Mouse (Mus musculus): ENCODE measurements around the gene Dnajc4. TPM values are rescaled to one million over a fixed set of nuclear protein-coding genes. Genes with fewer than 3 reads are reported as not detected.
A peak's percentile ranks its signal among the peaks of the same experiment; 100 is the strongest.

Gene Dnajc4
- polyA plus RNA-seq, 1 experiment from 2014 or later, result 23.0 TPM

DNA sequence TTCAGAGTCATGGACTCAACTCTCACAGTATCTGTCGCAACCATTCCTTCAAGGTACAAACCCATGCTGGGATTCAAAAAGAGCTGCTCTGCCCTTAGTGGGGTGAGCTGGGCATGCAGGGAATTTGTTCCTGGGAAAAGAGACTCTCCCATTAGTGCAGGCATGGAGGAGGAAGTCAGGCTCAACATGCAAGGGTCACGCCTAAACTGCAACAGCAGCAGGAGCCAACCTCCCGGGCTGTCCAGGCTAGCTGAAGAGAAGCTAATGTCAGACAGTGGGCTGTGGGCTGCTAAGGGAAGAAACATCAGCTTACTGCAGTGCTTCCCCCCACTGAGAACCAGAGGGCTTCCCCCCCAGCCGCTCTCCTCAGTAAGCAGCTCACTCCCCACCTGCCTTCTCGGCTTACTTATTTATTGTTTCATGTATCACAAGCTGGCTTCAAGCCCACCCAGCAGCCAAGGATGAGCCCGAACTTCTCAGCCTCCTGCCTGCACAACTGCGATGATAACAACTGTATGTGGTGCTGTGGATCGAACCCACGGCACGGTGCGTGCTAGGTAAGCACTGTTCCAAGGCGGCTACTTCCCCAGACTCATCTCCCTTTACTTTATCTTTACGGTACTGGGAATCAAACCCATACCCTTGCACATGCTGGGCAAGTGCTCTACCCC lies 20.0 kb downstream of the Dnajc4 start:
- peaks cover 71% of the 10 kb centered on the region for H3K4me1 ChIP-seq
- WGBS, result 76% methylated on average over 13 of the region's 13 CpGs
- no peak overlapping the region for H3K4me3 ChIP-seq
- no peaks in the 10 kb centered on the region for H3K27me3 ChIP-seq
- ATAC-seq (ENCODE audit: insufficient number of reproducible peaks, insufficient read depth, low FRiP score, low TSS enrichment, low read depth), result no peak
- no peak overlapping the region for H3K9ac ChIP-seq
- H3K27ac ChIP-seq, result no peak overlapping the region
- no peak overlapping the region for H3K4me2 ChIP-seq
- H3K9me3 ChIP-seq, result no peaks in the 10 kb centered on the region
- peaks cover 7% of the 10 kb centered on the region for H3K36me3 ChIP-seq

DNA sequence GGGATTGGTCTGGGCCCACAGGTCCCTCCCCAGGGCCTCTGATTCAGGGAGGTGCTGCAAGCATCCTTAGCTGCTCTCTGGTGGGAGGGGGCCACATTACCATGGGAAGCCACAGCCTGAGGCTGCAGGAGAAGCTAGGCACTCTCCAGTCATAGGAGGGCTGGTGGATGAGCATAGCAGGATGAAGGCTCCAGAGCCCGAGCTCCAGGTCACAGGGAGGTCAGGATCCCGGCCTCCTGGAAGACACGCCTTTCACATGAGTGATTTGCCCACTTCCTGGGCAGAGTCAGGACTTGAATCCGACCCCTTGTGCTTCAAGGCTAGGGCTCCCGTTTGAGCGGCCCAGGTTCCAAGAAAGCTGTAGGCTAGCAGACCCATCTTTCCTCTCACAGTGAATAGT lies 20.7 kb downstream of the Dnajc4 start:
- Histone ChIP-seq H3K36me3 (peaks cover 7% of the 10 kb centered on the region; the same call in 1 of the 2 replicates), H3K27ac (peak overlapping the region; percentile 11; the same call in 1 of the 2 replicates), H3K4me2 (no peak overlapping the region), H3K9ac (peak overlapping the region; percentile 41; the same call in 1 of the 2 replicates), H3K9me3 (no peaks in the 10 kb centered on the region), H3K4me1 (peaks cover 65% of the 10 kb centered on the region), H3K27me3 (no peaks in the 10 kb centered on the region), H3K4me3 (no peak overlapping the region)
- no peak for ATAC-seq (ENCODE audit: insufficient number of reproducible peaks, insufficient read depth, low FRiP score, low TSS enrichment, low read depth)
- WGBS, result 24% methylated on average over 6 of the region's 6 CpGs

DNA sequence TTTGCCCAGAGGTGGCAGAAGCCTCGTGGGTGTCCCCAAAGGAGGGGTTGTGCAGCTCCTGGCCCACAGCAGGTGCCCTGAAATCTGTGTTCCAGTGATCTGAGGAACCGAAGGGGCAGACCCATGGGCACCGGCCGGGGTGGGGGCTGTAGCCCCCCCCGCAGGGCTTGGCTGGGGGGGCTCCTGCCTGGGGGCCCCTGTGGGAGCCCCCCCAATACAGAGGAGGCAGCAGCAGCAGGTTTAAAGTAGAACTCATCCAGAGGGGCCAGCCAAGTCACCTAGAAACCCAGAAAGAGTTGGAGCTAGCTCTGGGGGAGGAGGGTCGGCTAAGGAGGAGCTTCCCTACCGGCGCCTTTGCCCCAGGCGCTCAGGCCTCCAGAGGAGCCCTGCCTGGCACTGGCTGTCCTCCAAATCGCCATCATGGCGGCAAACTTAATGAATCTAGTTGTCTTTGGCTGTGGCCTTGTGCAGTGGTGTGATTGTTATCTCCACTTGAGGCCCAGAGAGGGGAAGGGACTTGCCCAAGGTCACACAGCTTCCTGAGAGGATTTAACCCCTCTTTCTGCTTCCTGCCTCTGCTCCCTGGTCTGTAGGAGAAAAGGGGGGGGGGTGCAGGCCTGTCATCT lies 21.8 kb downstream of the Dnajc4 start:
- H3K9me3 ChIP-seq, result no peaks in the 10 kb centered on the region
- 18% methylated on average over 11 of the region's 11 CpGs for WGBS
- no peak for ATAC-seq (ENCODE audit: insufficient number of reproducible peaks, insufficient read depth, low FRiP score, low TSS enrichment, low read depth)
- peak overlapping the region; percentile 69 for H3K4me3 ChIP-seq
- no peaks in the 10 kb centered on the region for H3K27me3 ChIP-seq
- peaks cover 16% of the 10 kb centered on the region for H3K36me3 ChIP-seq
- peak overlapping the region; percentile 81; the same call in 1 of the 2 replicates for H3K9ac ChIP-seq
- peak overlapping the region; percentile 83 for H3K4me2 ChIP-seq
- peaks cover 55% of the 10 kb centered on the region for H3K4me1 ChIP-seq
- H3K27ac ChIP-seq, result no peak overlapping the region

DNA sequence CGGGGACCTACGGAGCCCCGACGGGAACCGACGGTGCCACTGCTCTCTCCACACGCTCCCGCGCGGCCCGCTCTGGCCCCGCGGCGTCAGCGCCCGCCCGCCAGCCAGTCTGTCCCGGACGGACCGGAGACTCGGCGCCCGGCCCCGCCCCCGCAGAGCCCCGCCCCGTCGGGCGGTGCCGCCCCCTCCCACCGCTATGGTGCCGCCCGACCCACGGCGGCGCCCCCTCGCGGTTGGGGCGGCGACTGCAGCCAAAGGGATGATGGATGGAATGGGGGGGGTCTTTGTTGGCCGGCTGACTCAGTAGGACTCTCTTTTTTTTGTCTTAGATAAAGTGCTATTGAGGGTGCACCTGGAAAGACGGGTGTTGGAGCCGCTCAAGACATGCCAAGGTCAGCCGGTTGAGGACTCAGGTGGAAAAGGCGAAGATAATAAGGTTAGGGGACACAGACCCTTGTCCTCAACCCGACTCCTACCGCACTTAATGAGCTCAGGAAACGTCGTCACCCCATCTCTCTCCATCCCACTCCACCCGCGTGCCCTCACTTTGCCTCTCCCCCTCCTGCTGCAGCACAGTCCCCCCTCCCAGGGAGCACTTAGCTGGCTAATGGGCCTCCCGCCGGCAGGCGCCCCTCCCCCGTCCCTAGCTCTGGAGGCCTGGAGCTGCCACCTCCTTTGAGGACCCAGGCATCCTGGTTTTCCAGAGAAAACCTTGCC lies 22.5 kb downstream of the Dnajc4 start:
- Histone ChIP-seq H3K27me3 (no peaks in the 10 kb centered on the region), H3K36me3 (peaks cover 23% of the 10 kb centered on the region), H3K4me3 (peak overlapping the region; percentile 69), H3K9me3 (no peaks in the 10 kb centered on the region), H3K4me1 (peaks cover 55% of the 10 kb centered on the region), H3K4me2 (peak overlapping the region; percentile 83), H3K27ac (peak overlapping the region; percentile 57), H3K9ac (peak overlapping the region; percentile 81)
- peak; percentile 46 for ATAC-seq (ENCODE audit: insufficient number of reproducible peaks, insufficient read depth, low FRiP score, low TSS enrichment, low read depth)
- under 1% methylated on average over 52 of the region's 55 CpGs for whole genome bisulfite sequencing

DNA sequence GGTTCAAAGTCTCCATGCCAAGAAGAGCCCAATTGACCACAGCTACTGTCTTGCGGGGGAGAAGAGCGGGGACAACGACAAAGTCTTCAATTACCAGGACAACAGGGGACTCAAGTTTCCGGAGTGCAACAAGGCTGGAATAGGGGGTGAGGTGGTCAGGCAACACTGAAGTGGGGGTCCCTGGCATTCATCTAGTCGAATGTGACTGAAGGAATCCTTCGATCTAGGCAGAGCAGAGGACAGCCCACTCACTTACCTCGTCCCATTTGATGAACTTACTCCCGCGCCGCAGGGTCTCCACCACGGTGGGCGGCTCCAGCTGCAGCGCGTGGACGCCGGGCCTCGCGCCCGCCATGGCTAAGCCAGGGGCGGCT lies 23.1 kb downstream of the Dnajc4 start:
- Histone ChIP-seq H3K9ac (peak overlapping the region; percentile 81), H3K4me3 (peak overlapping the region; percentile 69), H3K36me3 (peaks cover 29% of the 10 kb centered on the region), H3K27me3 (no peaks in the 10 kb centered on the region), H3K4me1 (peaks cover 55% of the 10 kb centered on the region), H3K27ac (peak overlapping the region; percentile 57), H3K9me3 (no peaks in the 10 kb centered on the region), H3K4me2 (peak overlapping the region; percentile 83)
- WGBS, result under 1% methylated on average over 20 of the region's 20 CpGs
- ATAC-seq (ENCODE audit: insufficient number of reproducible peaks, insufficient read depth, low FRiP score, low TSS enrichment, low read depth), result peak; percentile 10; the same call in 1 of the 2 replicates

DNA sequence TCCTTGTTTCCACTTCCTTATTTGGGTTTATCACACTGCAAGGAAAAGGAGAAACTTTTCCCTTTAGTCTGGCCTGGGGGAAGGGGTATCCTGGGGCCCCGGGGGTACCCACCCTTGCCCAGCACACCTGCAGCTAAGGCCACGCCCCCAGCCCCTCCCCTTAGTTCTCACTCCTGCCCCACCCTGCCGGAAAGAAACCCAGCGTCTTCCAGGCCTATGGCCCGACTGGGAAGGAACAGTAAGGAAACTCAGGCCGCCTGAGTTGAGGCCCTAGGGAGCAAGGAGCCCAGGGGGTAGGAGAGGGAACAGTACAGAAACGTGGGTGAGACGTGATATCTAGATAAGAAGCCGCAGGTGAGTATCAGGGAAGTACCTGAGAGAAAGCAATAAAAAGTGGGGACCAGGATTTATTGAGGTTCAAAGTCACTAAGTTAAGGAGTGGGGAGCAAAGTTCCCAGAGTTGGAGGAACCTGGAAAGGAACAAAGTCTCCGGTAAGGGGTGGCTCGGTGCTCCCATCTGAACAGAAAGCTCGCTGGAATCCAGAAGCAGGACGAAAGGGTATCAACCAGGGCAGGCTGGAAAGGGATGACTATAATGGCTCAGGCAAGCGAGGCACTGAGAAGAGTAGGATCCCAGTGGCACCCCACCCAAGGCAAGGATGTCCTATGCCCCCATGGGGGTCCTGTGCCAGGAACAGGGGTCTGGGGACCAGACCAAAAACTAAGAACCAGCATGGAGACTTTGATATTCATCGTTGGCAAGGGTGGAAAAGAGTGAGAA lies 23.7 kb downstream of the Dnajc4 start:
- Histone ChIP-seq H3K36me3 (peaks cover 32% of the 10 kb centered on the region), H3K9ac (peak overlapping the region; percentile 81), H3K9me3 (no peaks in the 10 kb centered on the region), H3K4me2 (peak overlapping the region; percentile 83), H3K4me1 (peaks cover 50% of the 10 kb centered on the region), H3K27ac (peak overlapping the region; percentile 57; the same call in 1 of the 2 replicates), H3K4me3 (peak overlapping the region; percentile 69), H3K27me3 (no peaks in the 10 kb centered on the region)
- WGBS, result 10% methylated on average over 15 of the region's 15 CpGs
- ATAC-seq (ENCODE audit: insufficient number of reproducible peaks, insufficient read depth, low FRiP score, low TSS enrichment, low read depth), result no peak

DNA sequence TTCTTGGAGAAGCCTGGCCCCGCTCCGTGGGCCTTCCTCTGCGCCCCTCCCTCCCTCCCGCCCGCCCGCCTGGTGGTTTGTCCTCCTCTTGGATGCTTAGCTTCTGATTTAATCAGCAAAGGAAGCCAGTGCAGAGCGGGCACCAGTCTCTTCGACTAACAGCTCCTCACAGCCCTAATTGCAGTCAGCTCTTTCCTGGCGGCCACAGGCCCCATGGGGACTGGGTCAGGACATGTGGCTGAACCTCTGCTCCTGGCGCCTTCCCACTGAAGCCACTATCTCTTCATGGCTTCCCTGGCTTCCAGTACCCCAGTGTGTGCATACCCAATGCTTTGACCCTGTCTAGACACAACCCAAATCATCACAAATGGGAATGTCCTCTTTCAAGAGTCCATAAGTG lies 35.9 kb downstream of the Dnajc4 start:
- H3K27me3 ChIP-seq, result no peaks in the 10 kb centered on the region
- no peak overlapping the region for H3K4me3 ChIP-seq
- H3K36me3 ChIP-seq, result peaks cover 75% of the 10 kb centered on the region

DNA sequence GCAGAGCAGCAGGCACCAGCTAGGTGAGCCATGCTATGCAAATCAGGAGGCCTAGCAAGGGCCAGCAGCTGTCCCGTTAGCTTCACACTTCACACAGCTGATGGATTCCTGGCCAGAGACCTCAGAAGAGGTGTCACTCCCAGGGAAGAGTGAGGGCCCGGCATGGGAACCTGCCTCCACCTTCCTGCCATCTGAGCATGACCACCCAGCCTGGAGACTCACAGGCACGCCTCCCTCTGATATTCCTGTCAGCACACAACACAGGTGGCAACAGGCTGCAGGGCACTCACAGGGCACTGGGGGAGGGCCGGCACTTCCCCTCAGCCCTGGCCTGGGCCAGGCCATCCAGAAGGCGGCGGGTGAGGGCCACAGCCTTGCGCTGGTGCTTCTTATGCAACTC lies 36.9 kb downstream of the Dnajc4 start:
- H3K27ac ChIP-seq, result no peak overlapping the region
- WGBS, result 83% methylated on average over 7 of the region's 7 CpGs
- no peak overlapping the region for H3K4me2 ChIP-seq
- no peak overlapping the region for H3K4me3 ChIP-seq
- no peaks in the 10 kb centered on the region for H3K27me3 ChIP-seq
- H3K9me3 ChIP-seq, result no peaks in the 10 kb centered on the region
- no peak for ATAC-seq (ENCODE audit: insufficient number of reproducible peaks, insufficient read depth, low FRiP score, low TSS enrichment, low read depth)
- peaks cover 14% of the 10 kb centered on the region for H3K4me1 ChIP-seq
- H3K36me3 ChIP-seq, result peaks cover 66% of the 10 kb centered on the region
- H3K9ac ChIP-seq, result no peak overlapping the region

More for the DNA sequence above, 35.9 kb downstream of the Dnajc4 start:
- Histone ChIP-seq H3K9ac (no peak overlapping the region), H3K4me2 (no peak overlapping the region), H3K9me3 (no peaks in the 10 kb centered on the region), H3K4me1 (peaks cover 14% of the 10 kb centered on the region), H3K27ac (no peak overlapping the region)
- 83% methylated on average over 10 of the region's 10 CpGs for WGBS
- no peak for ATAC-seq (ENCODE audit: insufficient number of reproducible peaks, insufficient read depth, low FRiP score, low TSS enrichment, low read depth)

DNA sequence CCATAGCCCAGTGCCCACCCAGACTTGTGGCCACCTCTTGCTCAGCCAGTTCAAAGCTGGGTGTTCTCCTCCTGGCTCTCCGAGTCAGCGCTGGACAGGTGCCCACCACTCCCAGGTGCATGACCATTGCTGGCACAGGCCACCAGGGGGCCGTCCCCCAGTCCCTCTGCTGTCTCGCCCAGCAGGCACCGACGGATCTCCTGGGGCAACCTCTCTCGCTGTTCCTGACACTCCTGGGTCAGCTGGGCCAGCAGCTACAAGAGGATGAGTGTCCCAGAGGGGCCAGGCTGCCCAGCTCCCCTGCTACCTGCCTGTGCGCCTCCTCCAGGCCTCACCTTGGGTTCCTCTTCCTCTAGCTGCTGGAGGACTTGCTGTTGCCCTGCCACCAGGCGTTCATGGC lies 38.3 kb downstream of the Dnajc4 start:
- Histone ChIP-seq H3K4me3 (no peak overlapping the region), H3K27me3 (no peaks in the 10 kb centered on the region), H3K9me3 (no peaks in the 10 kb centered on the region), H3K4me2 (no peak overlapping the region), H3K4me1 (peaks cover 24% of the 10 kb centered on the region), H3K36me3 (peaks cover 52% of the 10 kb centered on the region), H3K27ac (no peak overlapping the region), H3K9ac (no peak overlapping the region)
- ATAC-seq (ENCODE audit: insufficient number of reproducible peaks, insufficient read depth, low FRiP score, low TSS enrichment, low read depth), result no peak
- WGBS, result 65% methylated on average over 9 of the region's 9 CpGs

DNA sequence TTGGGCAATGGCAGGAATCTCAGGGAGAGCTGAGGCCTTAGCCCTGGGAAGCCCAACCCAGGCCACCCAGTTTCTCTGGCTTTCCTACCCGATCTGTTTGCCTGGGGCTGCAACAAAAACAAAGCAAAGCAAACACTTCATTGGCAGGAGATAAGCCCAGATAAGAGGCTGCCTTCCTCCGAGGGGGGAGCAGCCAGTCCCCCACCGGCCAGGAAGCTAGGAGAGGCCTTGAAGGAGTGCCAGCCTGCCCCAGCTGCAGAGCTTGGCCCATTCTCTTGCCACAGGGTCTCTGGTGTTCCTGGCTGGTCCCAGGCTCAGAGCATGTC lies 39.7 kb downstream of the Dnajc4 start:
- H3K4me3 ChIP-seq, result peak overlapping the region; percentile 63
- H3K36me3 ChIP-seq, result peaks cover 42% of the 10 kb centered on the region
- peak overlapping the region; percentile 77 for H3K9ac ChIP-seq
- peaks cover 24% of the 10 kb centered on the region for H3K4me1 ChIP-seq
- ATAC-seq (ENCODE audit: insufficient number of reproducible peaks, insufficient read depth, low FRiP score, low TSS enrichment, low read depth), result no peak
- WGBS, result 12% methylated on average over 3 of the region's 3 CpGs
- peak overlapping the region; percentile 98 for H3K27ac ChIP-seq
- no peaks in the 10 kb centered on the region for H3K27me3 ChIP-seq
- no peaks in the 10 kb centered on the region for H3K9me3 ChIP-seq
- peak overlapping the region; percentile 91 for H3K4me2 ChIP-seq

DNA sequence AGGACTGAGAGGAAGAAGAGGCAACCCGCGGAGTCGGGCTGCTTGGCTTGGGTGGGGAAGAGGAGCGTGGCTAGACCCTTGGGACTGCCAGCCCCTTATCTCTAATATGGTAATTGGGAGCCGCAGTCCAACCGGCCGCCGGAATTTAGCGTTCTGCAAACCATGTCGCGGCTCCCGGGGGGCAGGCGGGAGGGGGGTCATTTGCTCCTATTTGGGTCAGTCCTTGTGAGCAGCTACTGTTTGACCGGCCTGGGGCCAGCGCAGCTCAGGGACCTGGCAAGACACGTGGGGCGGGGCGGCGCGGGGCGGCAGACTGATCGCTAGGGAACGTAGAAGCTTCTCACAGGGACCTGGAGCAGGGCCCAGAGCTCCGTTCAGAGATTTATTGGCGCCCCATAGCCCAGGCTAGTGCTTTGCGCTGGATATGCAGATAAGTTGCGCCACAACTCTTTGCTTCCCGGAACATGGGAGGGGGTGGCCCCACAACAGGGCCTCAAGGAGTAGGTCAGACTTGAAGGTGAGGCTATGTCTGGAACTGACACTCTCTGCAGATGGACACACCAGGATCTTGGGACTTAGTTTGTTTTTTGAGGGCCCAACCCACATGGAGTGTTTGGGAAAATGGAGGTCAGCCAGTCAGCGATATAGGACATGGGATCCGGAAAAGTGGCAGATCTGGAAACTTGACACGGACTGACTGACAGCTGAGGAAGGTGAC lies 40.2 kb downstream of the Dnajc4 start:
- H3K4me2 ChIP-seq, result peak overlapping the region; percentile 91
- WGBS, result 1% methylated on average over 31 of the region's 31 CpGs
- ATAC-seq (ENCODE audit: insufficient number of reproducible peaks, insufficient read depth, low FRiP score, low TSS enrichment, low read depth), result no peak
- H3K4me3 ChIP-seq, result peak overlapping the region; percentile 63
- no peaks in the 10 kb centered on the region for H3K27me3 ChIP-seq
- H3K27ac ChIP-seq, result peak overlapping the region; percentile 98
- H3K4me1 ChIP-seq, result peaks cover 24% of the 10 kb centered on the region
- no peaks in the 10 kb centered on the region for H3K9me3 ChIP-seq
- H3K9ac ChIP-seq, result peak overlapping the region; percentile 77
- peaks cover 37% of the 10 kb centered on the region for H3K36me3 ChIP-seq
